Mouse (Mus musculus) embryonic stem cell, embryonic (primary cell): Measurements from ENCODE around the gene Fcrl1.

Experiments used
- CTCF ChIA-PET, 4 experiments: fragments of 300-600 bp in 2 of 4; fragments of 350-600 bp in 2 of 4; sonication (Branson Sonifier 250); formaldehyde crosslinking; loops; one replicate each; lab custom pipeline; 2022; ENCODE audit warnings: inconsistent platforms in 2 of 4; lab: Charles Lee
- POLR2A ChIA-PET, 4 experiments: fragments of 300-600 bp in 2 of 4; fragments of 350-600 bp in 2 of 4; sonication (Branson Sonifier 250); formaldehyde crosslinking; loops; one replicate each; lab custom pipeline; 2022; ENCODE audit warnings: antibody characterized with exemption in 4 of 4, inconsistent platforms in 1 of 4; lab: Charles Lee

Gene Fcrl1

GRCm38 (mm10) chr3:87399906-87400305, 23.7 kb downstream of the Fcrl1 start:
- POLR2A ChIA-PET, result interaction anchor here in 1 of 4 experiments (0.6 kb wide), 1 partner anchor 320 kb away, joined by 3 read pairs; no protein-coding TSS in a partner anchor
- CTCF ChIA-PET, result interaction anchor here in 1 of 4 experiments (3.0 kb wide), 1 partner anchor 11 kb away, joined by 11 read pairs; no protein-coding TSS in a partner anchor

GRCm38 (mm10) chr3:87401321-87401720, 25.1 kb downstream of the Fcrl1 start:
- CTCF ChIA-PET, result interaction anchor here in 1 of 4 experiments (0.6 to 3.0 kb wide), 2 partner anchors 10 to 103 kb away, joined by 3 to 11 read pairs; no protein-coding TSS in a partner anchor

GRCm38 (mm10) chr3:87408171-87408570, 32.0 kb downstream of the Fcrl1 start:
- ChIA-PET CTCF (interaction anchor here (0.5 to 2.7 kb wide), 36 partner anchors 9 to 378 kb away, joined by 3 to 18 read pairs (median 4); no protein-coding TSS in a partner anchor), POLR2A (interaction anchor here in 3 of 4 experiments (1.0 to 1.9 kb wide), 3 partner anchors 86 to 447 kb away, joined by 3 to 5 read pairs (median 3); no protein-coding TSS in a partner anchor)

More at GRCm38 (mm10) chr3:87401321-87401720, 25.1 kb downstream of the Fcrl1 start:
- POLR2A ChIA-PET, result no interaction called here

GRCm38 (mm10) chr3:87409196-87409935, 33.2 kb downstream of the Fcrl1 start:
- POLR2A ChIA-PET, result interaction anchor here in 2 of 4 experiments (0.6 to 1.9 kb wide), 5 partner anchors 92 to 562 kb away, joined by 3 to 5 read pairs (median 4); no protein-coding TSS in a partner anchor

GRCm38 (mm10) chr3:87410605-87411004, 34.4 kb downstream of the Fcrl1 start:
- ChIA-PET POLR2A (interaction anchor here in 1 of 4 experiments (0.7 to 1.6 kb wide), 6 partner anchors 49 to 453 kb away, joined by 3 to 4 read pairs (median 3); no protein-coding TSS in a partner anchor), CTCF (interaction anchor here (0.5 to 3.4 kb wide), 42 partner anchors 8 to 1503 kb away, joined by 3 to 27 read pairs (median 5); partner anchors contain the start of genes Fcrl1 (in 1 of the 4) and Mef2d (in 1 of the 4))

More at GRCm38 (mm10) chr3:87409196-87409935, 33.2 kb downstream of the Fcrl1 start:
- CTCF ChIA-PET, result interaction anchor here (0.6 to 3.4 kb wide), 16 partner anchors 16 to 648 kb away, joined by 3 to 27 read pairs (median 4); no protein-coding TSS in a partner anchor

GRCm38 (mm10) chr3:87411150-87411549, 35.0 kb downstream of the Fcrl1 start:
- CTCF ChIA-PET, result interaction anchor here (0.5 to 3.4 kb wide), 46 partner anchors 8 to 1504 kb away, joined by 3 to 27 read pairs (median 5); partner anchors contain the start of genes Fcrl1 (in 1 of the 4) and Mef2d (in 1 of the 4)
- POLR2A ChIA-PET, result interaction anchor here in 2 of 4 experiments (0.5 to 1.6 kb wide), 8 partner anchors 49 to 453 kb away, joined by 3 to 10 read pairs (median 4); no protein-coding TSS in a partner anchor

GRCm38 (mm10) chr3:87420645-87421044, 44.5 kb downstream of the Fcrl1 start:
- ChIA-PET POLR2A (interaction anchor here in 1 of 4 experiments (0.8 kb wide), 1 partner anchor 45 kb away, joined by 4 read pairs; no protein-coding TSS in a partner anchor), CTCF (interaction anchor here in 2 of 4 experiments (1.6 to 2.3 kb wide), 2 partner anchors 9 kb away, joined by 4 to 12 read pairs; no protein-coding TSS in a partner anchor)

GRCm38 (mm10) chr3:87422386-87422910, 46.3 kb downstream of the Fcrl1 start:
- ChIA-PET POLR2A (no interaction called here), CTCF (interaction anchor here in 1 of 4 experiments (1.3 kb wide), 1 partner anchor 11 kb away, joined by 5 read pairs; no protein-coding TSS in a partner anchor)

GRCm38 (mm10) chr3:87435479-87435878, 59.3 kb downstream of the Fcrl1 start, which contains the start of gene Fcrl5:
Gene Fcrl5 (plus strand): TSS chr3:87435773.
- CTCF ChIA-PET, result no interaction called here
- POLR2A ChIA-PET, result no interaction called here

GRCm38 (mm10) chr3:87440586-87440985, 64.4 kb downstream of the Fcrl1 start:
- ChIA-PET POLR2A (no interaction called here), CTCF (no interaction called here)

GRCm38 (mm10) chr3:87443968-87444367, 67.8 kb downstream of the Fcrl1 start:
- ChIA-PET POLR2A (no interaction called here), CTCF (interaction anchor here in 1 of 4 experiments (0.6 kb wide), 1 partner anchor 13 kb away, joined by 4 read pairs; no protein-coding TSS in a partner anchor)
